Mouse (Mus musculus) hindbrain, embryonic 12.5 days (tissue): ENCODE measurements around the gene Gm21149. TPM values are rescaled to one million over a fixed set of nuclear protein-coding genes. Genes with fewer than 3 reads are reported as not detected.
"Not testable (repeated sequence)": the region's sequence is repeated elsewhere in the genome, so short reads cannot be mapped to it uniquely, and the experiment has no call there.

Source experiments
- ATAC-seq: fragments of 200-750 bp; cut with Nextera tagmentation; 2 replicates; pipeline ENCODE4 v1.8.0; 2017; ENCODE audit warnings: moderate TSS enrichment; ENCODE audit not compliant: low FRiP score
- H3K27ac ChIP-seq: fragments of 300-500 bp; sonication (generic); 2 replicates; pipeline ENCODE4 v1.5.1; 2016; ENCODE audit warnings: mild to moderate bottlenecking
- H3K27me3 ChIP-seq: fragments of 300-500 bp; sonication (generic); 2 replicates; pipeline ENCODE4 v1.6.1; 2016; ENCODE audit warnings: mild to moderate bottlenecking
- H3K36me3 ChIP-seq: fragments of 300-500 bp; sonication (generic); 2 replicates; pipeline ENCODE4 v1.6.1; 2016; ENCODE audit warnings: mild to moderate bottlenecking
- H3K4me1 ChIP-seq: fragments of 300-500 bp; sonication (generic); 2 replicates; pipeline ENCODE4 v1.6.1; 2016
- H3K4me2 ChIP-seq: fragments of 300-500 bp; sonication (generic); replicated peaks from 2 replicates; pipeline ENCODE4 v1.6.1; 2016; ENCODE audit warnings: mild to moderate bottlenecking
- H3K4me3 ChIP-seq: fragments of 300-500 bp; sonication (generic); 2 replicates; pipeline ENCODE4 v1.5.1; 2016; ENCODE audit warnings: mild to moderate bottlenecking
- H3K9ac ChIP-seq: fragments of 300-500 bp; sonication (generic); 2 replicates; pipeline ENCODE4 v1.6.1; 2016; ENCODE audit warnings: mild to moderate bottlenecking, moderate library complexity
- H3K9me3 ChIP-seq: fragments of 300-500 bp; sonication (generic); replicated peaks from 2 replicates; pipeline ENCODE4 v1.6.1; 2016; ENCODE audit warnings: mild to moderate bottlenecking
- WGBS: fragments of 180-500 bp; shearing (Covaris S2); methylation state at CpG from one replicate; pipeline ENCODE4 v1.1.7; 2016; 5-methylcytosine and 5-hydroxymethylcytosine counted together
- polyA plus RNA-seq: library from polyadenylated mRNA; unstranded; fragments of >200 nt; fragmentation: Nextera tagmentation; extraction: Ambion mirVana; gene quantifications from 2 replicates; pipeline ENCODE4 v1.2.1, GENCODE M21; 2016

The Gm21149 gene
- polyA plus RNA-seq, 1 experiment from 2014 or later = not detected

GRCm38 (mm10) chr5:15498350-15498749 is 22.0 kb upstream of the Gm21149 start:
- WGBS = 74% methylated on average over 3 of the region's 3 CpGs
- ATAC-seq = peak; percentile 56; the same call in 1 of the 2 replicates
- H3K9me3 ChIP-seq = peaks cover 31% of the 10 kb centered on the region

DNA sequence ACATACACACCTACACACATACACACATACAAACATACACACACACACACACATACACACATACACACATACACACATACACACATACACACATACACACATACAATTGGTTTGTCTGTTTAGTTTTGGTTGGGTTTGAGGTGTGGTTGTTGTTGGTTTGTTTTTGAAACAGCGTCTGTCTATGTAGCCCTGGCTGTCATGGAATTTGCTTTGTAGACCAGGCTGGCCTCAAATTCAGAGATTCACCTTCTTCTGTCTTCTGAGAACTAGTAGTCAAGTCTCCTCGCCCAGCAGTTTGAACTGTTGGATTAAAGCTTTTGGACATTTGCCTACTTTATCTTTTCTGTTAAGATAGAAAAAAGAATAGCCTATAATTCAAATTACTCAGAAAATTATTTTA is 14.6 kb upstream of the Gm21149 start:
- not testable (repeated sequence) for H3K36me3 ChIP-seq, H3K4me2 ChIP-seq, H3K9ac ChIP-seq, H3K4me1 ChIP-seq, H3K27me3 ChIP-seq, H3K4me3 ChIP-seq, H3K27ac ChIP-seq
- H3K9me3 ChIP-seq = peaks cover 37% of the 10 kb centered on the region
- ATAC-seq = peak; percentile 52; the same call in 1 of the 2 replicates
- 64% methylated on average over 2 of the region's 2 CpGs for WGBS

More at GRCm38 (mm10) chr5:15498350-15498749, 22.0 kb upstream of the Gm21149 start:
- H3K27me3 ChIP-seq, H3K36me3 ChIP-seq, H3K4me2 ChIP-seq, H3K4me1 ChIP-seq, H3K27ac ChIP-seq, H3K4me3 ChIP-seq, H3K9ac ChIP-seq: not testable (repeated sequence)

- 0 out of 2 replicates have a peak, but pooled peaks have one; percentile 78 for ATAC-seq
- Histone ChIP-seq H3K4me2 (no peak overlapping the region), H3K4me3 (no peak overlapping the region), H3K27ac (no peak overlapping the region), H3K9ac (no peak overlapping the region), H3K27me3 (no peaks in the 10 kb centered on the region), H3K36me3 (no peaks in the 10 kb centered on the region), H3K9me3 (peaks cover 46% of the 10 kb centered on the region), H3K4me1 (no peaks in the 10 kb centered on the region)
- 84% methylated on average over 5 of the region's 5 CpGs for WGBS
Observed at GRCm38 (mm10) chr5:15488743-15489142, 12.4 kb upstream of the Gm21149 start.

- peaks cover 34% of the 10 kb centered on the region for H3K9me3 ChIP-seq
- ATAC-seq, H3K36me3 ChIP-seq, H3K4me3 ChIP-seq, H3K27ac ChIP-seq, H3K4me1 ChIP-seq, H3K9ac ChIP-seq, H3K4me2 ChIP-seq, H3K27me3 ChIP-seq: not testable (repeated sequence)
- 26% methylated on average over 2 of the region's 2 CpGs for WGBS
Observed at GRCm38 (mm10) chr5:15484616-15485015, 8.3 kb upstream of the Gm21149 start.

GRCm38 (mm10) chr5:15483576-15483975 is 7.3 kb upstream of the Gm21149 start:
- whole genome bisulfite sequencing = 62% methylated on average over 4 of the region's 4 CpGs
- not testable (repeated sequence) for H3K4me2 ChIP-seq, H3K27ac ChIP-seq, H3K4me3 ChIP-seq, H3K36me3 ChIP-seq, H3K9ac ChIP-seq, H3K27me3 ChIP-seq, ATAC-seq, H3K4me1 ChIP-seq
- H3K9me3 ChIP-seq = peaks cover 33% of the 10 kb centered on the region

GRCm38 (mm10) chr5:15482815-15483214 is 6.5 kb upstream of the Gm21149 start:
- not testable (repeated sequence) for H3K4me2 ChIP-seq, ATAC-seq, H3K27me3 ChIP-seq, H3K4me1 ChIP-seq, H3K9ac ChIP-seq, H3K36me3 ChIP-seq, H3K27ac ChIP-seq, H3K4me3 ChIP-seq
- H3K9me3 ChIP-seq = peaks cover 36% of the 10 kb centered on the region
- 61% methylated on average over 2 of the region's 2 CpGs for WGBS

DNA sequence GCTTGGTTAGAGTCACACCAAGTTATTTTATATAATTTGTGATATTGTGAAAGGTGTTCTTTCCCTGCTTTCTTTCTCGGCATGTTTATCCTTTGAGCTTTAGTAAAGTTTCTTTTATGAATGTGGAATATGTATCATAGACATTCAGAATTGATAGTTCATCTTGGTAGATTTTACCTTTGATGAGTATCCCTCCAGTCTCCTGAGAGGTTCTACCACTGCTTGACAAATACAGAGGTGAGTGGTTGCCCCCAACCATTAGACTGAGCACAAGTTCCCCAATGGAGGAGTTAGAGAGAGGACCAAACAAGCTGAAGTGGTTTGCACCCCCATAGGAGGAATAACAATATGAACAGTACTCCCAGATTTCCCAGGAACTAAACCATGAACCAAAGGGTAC is 6.2 kb downstream of the Gm21149 start:
- H3K27me3 ChIP-seq, H3K27ac ChIP-seq, H3K36me3 ChIP-seq, H3K9ac ChIP-seq, H3K4me1 ChIP-seq, H3K4me3 ChIP-seq, H3K4me2 ChIP-seq, ATAC-seq: not testable (repeated sequence)
- H3K9me3 ChIP-seq = peaks cover 27% of the 10 kb centered on the region
- 88% methylated on average over 1 of the region's 1 CpGs for WGBS

DNA sequence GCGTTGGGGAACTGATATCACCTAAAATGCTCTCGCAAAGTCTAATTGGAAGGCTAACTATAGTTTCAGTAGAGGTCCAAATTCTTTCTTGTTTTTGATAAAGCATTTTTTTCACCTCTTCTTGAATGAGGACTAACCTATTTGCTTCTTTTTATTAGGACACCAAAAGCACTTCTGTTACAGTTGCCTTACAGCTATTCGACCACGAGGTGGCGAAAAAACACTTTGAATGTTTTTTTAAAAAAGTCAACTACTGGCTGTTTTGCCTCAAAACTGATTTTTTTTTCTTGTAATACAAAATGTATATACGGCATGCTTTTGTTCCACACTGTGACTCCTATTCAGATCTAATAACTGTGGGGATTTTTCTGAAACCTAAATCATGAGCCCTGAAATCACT is 8.6 kb downstream of the Gm21149 start:
- peaks cover 28% of the 10 kb centered on the region for H3K9me3 ChIP-seq
- WGBS = 62% methylated on average over 6 of the region's 6 CpGs
- H3K9ac ChIP-seq, ATAC-seq, H3K4me1 ChIP-seq, H3K27ac ChIP-seq, H3K27me3 ChIP-seq, H3K4me3 ChIP-seq, H3K4me2 ChIP-seq, H3K36me3 ChIP-seq: not testable (repeated sequence)

DNA sequence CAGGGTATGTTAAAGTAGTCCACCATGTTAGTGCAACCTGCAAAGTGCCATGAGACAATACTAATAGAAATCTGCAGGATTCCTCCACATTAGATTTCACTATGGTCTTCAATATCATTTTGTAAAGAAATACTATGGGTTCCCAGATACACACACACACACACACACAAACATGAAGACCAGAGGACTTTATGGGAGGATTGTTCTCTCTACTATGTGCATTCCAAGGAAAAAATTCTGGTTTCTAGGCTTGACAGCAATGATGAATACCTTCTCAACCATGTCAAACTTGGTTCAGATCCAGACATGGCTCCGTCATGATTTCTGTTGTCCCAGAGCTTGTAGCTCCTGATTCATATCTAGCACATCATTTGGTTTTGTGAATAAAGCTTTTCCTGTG is 10.1 kb downstream of the Gm21149 start:
- H3K9me3 ChIP-seq = peaks cover 32% of the 10 kb centered on the region
- not testable (repeated sequence) for H3K9ac ChIP-seq, H3K27ac ChIP-seq, H3K36me3 ChIP-seq, H3K27me3 ChIP-seq, H3K4me2 ChIP-seq, H3K4me3 ChIP-seq, H3K4me1 ChIP-seq
- 57% methylated on average over 1 of the region's 1 CpGs for WGBS
- 0 out of 2 replicates have a peak, but pooled peaks have one; percentile 38 for ATAC-seq

- not testable (repeated sequence) for H3K4me2 ChIP-seq, H3K27me3 ChIP-seq, H3K36me3 ChIP-seq, H3K4me3 ChIP-seq, H3K4me1 ChIP-seq, H3K27ac ChIP-seq, H3K9ac ChIP-seq, ATAC-seq
- WGBS = 41% methylated on average over 2 of the region's 2 CpGs
- H3K9me3 ChIP-seq = peaks cover 39% of the 10 kb centered on the region
Observed at GRCm38 (mm10) chr5:15463561-15463960, 12.8 kb downstream of the Gm21149 start.

DNA sequence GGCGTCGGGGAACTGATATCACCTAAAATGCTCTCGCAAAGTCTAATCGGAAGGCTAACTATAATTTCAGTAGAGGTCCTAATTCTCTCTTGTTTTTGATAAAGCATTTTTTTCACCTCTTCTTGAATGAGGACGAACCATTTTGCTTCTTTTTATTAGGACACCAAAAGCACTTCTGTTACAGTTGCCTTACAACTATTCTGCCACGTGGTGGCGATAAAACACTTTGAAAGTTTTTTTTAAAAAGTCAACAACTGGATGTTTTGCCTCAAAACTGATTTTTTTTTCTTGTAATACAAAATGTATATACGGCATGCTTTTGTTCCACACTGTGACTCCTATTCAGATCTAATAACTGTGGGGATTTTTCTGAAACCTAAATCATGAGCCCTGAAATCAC is 14.7 kb downstream of the Gm21149 start:
- H3K4me2 ChIP-seq, H3K27ac ChIP-seq, H3K9ac ChIP-seq, H3K36me3 ChIP-seq, H3K4me1 ChIP-seq, H3K4me3 ChIP-seq, H3K27me3 ChIP-seq, ATAC-seq: not testable (repeated sequence)
- 61% methylated on average over 8 of the region's 8 CpGs for WGBS
- H3K9me3 ChIP-seq = peaks cover 31% of the 10 kb centered on the region

DNA sequence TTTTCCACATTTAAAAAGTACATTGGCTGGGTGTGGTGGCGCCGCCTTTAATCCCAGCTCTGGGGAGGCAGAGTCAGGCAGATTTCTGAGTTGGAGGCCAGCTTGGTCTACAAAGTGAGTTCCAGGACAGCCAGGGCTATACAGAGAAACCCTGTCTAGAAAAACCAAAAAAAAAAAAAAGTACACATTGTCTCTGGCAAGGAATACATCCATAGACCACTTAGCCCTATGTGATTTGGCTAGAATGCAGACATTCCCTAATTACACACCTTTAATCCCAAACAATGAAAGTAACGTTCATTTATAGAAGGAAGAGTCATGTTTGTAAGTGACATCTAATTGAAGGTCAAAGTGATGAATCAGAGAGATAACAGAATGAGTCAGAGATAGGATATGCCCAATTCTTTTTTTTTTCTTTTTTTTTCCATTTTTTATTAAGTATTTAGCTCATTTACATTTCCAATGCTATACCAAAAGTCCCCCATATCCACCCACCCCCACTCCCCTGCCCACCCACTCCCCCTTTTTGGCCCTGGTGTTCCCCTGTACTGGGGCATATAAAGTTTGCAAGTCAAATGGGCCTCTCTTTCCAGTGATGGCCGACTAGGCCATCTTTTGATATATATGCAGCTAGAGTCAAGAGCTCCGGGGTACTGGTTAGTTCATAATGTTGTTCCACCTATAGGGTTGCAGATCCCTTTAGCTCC is 18.3 kb downstream of the Gm21149 start:
- not testable (repeated sequence) for H3K4me2 ChIP-seq, H3K9ac ChIP-seq, H3K4me3 ChIP-seq, H3K36me3 ChIP-seq, H3K4me1 ChIP-seq, ATAC-seq, H3K27ac ChIP-seq, H3K27me3 ChIP-seq
- peaks cover 27% of the 10 kb centered on the region for H3K9me3 ChIP-seq
- WGBS = 77% methylated on average over 3 of the region's 5 CpGs
